Mouse (Mus musculus) brain, embryonic 18.5 days (tissue): ENCODE results near the gene Ddost.
"Not testable (repeated sequence)": the region's sequence is repeated elsewhere in the genome, so short reads cannot be mapped to it uniquely, and the experiment has no call there.

Experiments
- DNase-seq: peaks from one replicate; pipeline ENCODE4 v3.0.0-alpha.2; 2012; ENCODE audit warnings: low read depth, low spot score

Gene Ddost

DNA sequence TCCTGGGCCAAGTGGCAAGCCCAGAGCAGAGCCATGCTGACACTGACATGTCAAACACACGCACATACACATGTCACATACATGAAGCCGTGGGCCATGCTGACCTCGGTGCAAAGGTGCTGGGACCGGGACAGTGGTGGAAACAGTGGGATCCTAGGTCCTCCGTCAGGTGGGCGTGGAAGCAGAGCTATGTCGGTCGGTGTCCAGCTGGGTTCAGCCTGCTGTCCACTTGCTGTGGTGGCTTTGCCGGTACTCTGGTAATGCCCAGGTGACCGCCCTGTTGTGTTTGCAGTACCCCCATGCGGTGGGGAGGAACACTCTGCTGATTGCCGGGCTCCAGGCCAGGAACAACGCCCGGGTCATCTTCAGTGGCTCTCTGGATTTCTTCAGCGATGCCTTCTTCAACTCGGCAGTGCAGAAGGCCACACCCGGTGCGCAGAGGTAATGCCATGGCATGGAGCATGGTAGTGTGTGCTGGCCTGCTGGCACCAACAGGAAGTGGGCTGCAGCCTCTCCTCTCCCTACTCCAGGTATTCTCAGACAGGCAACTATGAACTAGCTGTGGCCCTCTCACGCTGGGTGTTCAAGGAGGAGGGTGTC is 5.9 kb downstream of the Ddost start:
- DNase-seq = no peak

DNA sequence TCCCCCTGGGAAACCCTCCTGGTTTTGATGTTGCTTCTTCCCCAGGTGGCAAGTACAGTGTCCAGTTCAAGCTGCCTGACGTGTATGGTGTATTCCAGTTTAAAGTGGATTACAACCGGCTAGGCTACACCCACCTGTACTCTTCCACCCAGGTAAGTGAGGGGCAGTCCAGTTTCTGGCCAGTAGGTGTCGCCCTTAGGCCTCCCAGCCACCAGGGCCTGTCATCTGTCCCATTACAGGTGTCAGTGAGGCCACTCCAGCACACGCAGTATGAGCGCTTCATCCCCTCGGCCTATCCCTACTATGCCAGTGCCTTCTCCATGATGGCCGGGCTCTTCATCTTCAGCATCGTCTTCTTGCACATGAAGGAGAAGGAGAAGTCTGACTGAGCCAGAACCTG is 7.1 kb downstream of the Ddost start:
- DNase-seq = no peak

DNA sequence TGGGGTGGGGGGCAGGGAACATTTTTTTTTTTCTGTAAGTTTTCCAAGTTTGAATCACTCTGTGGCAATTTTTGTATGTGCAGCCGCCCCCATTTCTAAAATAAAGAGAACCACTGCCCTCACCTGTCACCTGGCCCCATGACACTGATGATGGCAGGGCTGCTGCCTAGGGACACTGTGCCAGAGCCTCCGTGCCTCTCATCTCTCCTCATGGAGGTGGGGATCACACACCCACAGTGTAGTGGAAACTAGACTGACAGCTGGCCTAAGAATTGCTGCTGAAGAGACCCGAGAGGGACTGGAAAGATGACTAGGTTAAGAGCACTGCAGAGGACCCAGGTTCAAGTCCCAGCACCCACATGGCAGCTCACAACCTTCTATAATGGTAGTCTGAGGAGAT is 7.6 kb downstream of the Ddost start:
- no peak for DNase-seq

DNA sequence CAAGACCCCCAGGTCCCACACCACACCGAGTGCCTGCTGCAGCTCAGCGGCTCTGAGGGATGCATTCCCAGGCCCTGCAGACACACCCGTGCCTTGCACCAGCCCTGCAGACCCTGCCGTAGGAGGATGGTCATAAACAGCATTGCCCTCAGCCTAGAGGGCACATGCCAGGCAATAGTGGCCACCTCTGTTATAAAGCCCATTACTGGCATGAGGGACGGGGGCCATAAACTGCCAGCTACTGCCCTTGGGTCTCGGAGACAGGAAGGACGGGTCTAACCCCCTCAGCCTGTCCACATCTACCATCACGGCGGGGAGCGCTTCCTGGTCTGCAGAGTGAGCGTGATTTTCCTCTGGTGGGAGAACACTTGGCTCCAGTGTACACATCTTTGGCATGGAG is 8.5 kb downstream of the Ddost start:
- DNase-seq = no peak

DNA sequence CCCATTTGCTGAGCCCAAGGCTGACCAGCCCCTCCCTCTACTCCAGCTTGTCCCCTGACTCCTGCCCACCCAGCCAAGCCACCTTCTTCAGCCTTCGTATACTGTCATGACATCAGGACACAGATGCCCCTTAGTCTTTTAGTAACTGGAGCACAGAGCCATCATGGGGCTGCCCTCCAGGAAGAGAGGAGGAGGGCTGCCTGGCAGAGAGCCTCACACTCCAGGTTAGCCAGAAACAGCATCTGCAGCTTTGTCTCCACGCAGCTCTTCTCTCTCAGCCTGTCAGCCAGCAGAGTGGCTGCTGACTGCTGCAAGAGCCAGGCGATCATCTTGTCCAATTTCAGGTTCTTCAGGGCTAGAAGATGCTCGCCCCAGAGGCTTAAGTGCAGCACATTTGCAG is 9.3 kb downstream of the Ddost start:
- no peak for DNase-seq

DNA sequence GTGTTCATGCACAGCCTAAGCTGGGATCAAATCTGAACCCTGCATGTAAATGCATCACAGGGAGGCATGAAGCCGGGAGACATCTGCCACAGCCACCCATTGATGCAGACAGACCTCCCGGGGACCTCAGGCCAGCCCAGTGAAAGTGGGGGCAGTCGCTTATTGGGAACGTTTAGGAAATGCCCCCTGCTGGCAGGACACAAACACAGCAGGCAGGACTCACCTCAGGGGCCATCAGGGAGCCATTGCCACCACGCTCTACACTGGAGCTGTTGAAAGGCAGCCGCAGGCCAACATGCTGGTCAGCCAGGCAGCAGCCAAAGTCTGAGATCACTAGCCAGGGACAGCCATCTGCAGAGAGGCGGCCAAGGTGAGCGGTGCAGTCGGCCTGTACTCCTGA is 11.3 kb downstream of the Ddost start:
- DNase-seq = no peak

DNA sequence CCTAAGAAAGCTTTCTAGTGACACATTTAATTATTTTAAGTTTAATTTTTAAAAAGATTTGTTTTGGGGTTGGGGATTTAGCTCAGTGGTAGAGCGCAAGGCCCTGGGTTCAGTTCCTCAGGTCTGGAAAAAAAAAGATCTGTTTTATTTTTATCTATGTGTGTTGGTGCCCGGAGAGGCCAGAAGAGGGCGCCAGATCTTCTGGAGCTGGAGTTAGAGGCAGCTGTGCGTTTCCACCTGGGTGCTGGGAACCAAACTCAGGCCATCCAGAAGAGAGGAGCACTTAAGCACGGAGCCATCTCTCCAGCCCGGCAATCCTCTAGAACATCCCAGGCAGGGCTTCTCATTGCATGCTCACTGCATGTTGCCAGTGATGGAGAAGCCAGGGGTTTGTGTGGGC is 11.8 kb downstream of the Ddost start:
- no peak for DNase-seq

DNA sequence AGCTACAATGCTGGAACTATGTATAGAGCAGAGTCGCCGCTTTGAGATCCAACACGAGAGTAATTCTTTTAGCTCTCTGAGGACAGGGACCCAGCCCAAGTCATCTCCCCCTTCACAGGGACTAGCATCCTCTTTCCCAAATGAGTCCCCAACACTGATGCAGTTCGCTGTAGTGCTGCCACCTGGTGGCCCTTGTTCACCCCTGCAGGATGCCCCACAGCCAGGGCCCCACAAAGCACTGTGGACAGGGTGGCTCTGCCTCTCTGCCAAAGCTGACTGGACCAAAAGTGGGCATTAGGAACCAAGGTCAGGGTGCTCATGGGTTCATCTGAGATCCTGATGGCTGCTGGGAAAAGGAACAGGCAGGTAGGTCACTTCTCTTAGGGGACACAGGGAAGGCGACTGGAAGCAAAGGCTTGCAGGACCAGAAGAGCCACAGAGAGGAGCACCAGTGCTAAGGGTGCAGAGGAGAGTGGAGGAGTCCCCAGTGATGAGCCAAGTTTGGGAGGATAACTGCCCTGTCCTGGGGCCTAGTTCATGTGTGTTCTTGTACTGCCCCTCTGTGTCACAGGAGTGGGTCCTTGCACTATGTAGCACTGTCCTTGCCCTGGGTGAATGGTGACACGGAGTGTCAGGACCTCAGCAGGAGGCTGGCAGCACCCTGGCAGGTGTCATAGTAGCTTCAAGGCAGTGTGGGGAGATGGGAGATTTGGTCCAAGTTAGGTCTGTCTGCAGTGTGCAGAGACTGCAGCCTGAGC is 14.2 kb downstream of the Ddost start:
- DNase-seq = no peak

DNA sequence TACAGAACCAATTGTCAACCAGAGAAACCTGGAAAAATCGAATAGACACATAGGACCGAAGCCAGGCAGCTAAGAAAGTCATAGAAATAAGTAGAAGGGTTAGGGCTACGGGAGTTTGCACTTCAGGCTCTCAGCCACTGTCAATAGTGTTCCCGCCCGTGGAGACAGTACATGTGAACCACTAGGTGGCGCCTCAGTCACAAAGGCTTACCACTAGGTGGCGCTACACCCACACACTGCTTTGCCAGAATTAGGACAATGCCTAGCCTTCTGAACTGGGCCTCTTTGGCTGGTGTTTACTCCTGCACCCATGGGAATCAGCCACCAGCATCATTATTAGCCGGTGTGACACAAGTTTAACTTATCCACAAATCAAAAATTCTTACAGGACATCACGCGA is 15.0 kb downstream of the Ddost start:
- peak; percentile 22 for DNase-seq

DNA sequence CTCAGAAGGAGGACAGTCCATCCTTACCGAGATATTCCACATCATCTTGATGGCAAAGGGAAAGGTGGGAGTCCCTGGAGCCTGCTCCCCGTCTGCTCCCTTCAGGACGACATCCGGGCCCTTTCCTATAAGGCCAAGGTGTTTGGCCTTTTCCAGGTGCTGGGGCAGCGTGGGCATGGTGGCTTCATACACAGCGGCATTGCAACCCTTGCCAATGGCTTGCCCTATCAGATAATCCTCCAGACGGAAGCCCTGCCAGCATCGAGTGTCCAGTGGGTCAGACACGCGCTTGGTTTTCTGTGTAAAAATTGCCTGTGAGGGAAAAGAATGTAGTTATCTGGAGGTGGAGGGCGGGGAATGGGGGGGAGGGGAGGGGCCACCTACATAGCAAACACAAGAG is 16.2 kb downstream of the Ddost start:
- no peak for DNase-seq

DNA sequence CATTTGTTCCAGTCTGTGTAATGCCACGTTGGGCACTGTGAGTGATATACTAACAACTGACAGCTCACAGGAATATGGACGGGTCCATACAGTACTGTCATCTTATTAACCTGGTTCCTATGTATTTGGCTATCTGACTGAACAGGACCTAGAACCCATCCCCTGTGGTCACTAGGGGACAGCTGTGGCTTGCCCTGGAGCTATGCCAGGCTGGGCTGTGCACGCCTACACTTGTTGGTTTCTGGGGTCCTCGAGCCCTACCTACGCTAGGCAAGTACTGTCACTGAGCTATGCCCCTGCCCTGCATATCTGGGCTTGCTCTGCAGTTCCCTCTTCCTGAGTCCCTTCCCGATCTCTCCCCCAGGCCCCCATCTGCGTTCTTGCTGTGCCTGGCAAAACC is 17.0 kb downstream of the Ddost start:
- no peak for DNase-seq

DNA sequence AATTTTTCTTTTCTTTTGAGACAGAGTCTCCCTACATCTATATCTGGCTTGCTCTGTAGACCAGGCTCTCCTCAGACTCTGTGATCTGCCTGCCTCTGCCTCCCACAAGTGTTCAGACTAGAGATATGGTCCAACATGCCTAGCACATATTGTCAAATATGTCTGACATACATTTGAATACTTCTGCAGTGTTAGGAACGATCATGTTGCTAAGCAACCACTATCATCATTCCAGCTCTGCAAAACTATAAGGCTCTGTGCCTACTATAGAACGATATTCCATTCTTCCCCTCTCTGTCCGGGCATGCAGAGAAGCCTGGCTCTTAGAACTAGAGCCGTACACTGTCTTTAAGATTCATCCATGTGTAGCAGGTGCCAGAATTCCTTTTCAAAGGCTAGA is 18.2 kb downstream of the Ddost start:
- peak; percentile 26 for DNase-seq

DNA sequence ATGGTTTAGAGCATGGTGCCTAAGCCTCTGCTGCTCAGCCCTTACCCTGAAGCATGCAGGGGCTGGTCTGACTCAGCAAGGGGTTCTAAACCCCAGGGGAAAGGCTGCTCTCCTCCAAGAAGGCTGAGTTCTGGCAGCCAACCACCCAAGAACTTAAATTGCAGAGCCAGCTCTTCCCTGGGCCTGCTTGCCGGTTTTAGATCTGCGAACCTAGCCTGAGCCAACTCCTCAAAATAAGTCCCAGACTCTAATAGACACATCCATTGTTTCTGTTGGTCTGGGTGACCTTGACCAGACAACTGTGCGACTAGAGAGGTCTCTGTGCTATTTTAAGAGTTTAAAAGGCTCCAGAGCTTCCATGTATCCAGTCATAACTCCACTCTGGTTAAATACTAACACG is 19.2 kb downstream of the Ddost start:
- no peak for DNase-seq

DNA sequence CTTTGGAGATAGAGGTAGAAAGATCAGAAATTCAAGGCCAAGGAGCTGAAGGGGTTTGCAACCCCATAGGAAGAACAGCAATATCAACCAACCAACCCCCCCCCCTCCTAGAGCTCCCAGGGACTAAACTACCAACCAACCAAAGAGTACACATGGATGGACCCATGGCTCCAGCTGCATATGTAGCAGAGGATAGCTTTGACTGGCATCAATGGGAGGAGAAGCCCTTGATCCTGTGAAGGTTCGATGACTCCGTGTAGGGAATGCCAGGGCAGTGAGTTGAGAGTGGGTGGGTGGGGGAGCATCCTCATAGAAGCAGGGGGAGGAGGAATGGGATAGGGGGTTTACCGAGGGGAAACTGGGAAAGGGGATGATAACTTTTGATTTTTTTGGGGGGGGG is 19.9 kb downstream of the Ddost start:
- no peak for DNase-seq

DNA sequence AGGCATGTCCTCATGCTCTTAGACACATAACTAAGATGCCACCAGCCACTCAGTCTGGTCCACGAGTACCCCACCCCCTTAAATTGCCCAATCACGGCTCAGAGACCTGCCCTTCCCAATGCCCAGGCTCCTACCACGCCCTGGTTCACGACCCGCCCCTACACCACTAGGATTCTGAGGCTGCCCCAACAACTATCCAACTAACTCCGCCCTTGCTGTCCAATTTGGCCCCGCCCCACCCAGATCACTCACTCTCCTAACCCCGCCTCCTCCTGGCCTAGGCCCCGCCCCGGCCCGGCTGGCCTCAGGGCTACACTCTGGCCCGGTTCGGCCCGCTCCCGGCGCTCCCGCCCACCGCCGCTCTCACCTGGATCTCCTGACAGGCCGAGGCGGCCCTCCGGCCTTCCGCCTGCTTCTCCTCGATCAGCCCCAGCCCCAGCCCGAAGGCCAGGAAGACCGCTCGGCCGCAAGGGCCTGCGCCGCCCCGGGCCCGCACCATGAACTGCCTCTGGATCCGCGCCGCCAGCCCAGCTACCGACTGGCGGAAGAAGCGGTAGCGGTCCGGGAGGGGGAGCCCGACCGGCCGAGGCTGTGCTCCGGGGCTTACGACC is 21.0 kb downstream of the Ddost start:
- peak; percentile 45 for DNase-seq

DNA sequence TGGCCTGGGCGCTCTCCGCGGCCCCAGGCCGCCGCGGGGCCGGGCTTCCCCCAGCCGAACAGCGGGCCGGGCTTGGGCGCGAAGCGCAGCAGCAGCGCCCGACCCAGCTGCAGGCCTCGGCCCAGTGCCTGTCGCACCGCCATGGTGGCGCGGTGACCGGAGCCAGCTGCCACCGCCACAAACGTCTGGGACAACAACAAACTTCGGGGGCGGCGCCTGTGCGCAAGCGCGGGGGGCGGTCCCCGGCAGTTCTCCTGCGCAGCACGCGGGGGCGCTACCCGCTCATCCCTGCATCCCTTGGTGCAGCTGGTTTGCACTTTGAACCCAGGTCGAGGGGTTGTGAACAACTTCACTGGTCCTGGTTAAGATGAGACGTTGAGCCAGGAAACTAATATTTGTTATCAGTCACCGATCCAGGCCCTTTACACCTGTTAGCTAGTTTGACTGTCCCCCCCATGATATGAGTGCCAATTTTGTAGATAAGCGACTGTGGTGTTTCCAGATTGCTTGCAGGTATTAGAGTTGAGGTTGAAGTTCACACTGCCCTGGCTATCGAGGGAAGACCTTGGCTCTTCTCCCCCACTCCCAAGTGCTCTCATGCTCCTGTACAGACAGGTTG is 21.7 kb downstream of the Ddost start, which contains the start of gene Pink1:
Gene Pink1, minus strand, starts transcription at position 231 of the 619 bp plus-strand sequence.
- DNase-seq = peak; percentile 18

DNA sequence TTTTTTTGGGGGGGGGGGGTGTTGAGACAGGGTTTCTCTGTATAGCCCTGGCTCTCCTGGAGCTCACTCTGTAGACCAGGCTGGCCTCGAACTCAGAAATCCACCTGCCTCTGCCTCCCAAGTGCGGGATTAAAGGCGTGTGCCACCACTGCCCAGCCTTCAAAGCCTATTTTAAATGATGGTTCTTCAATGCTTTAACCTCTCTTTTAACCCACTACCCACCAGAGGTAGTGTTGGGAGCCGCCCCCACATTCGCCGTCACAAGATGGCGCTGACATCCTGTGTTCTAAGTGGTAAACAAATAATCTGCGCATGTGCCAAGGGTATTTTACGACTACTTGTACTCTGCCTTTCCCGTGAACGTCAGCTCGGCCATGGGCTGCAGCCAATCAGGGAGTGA is 22.6 kb downstream of the Ddost start:
- DNase-seq = not testable (repeated sequence)

DNA sequence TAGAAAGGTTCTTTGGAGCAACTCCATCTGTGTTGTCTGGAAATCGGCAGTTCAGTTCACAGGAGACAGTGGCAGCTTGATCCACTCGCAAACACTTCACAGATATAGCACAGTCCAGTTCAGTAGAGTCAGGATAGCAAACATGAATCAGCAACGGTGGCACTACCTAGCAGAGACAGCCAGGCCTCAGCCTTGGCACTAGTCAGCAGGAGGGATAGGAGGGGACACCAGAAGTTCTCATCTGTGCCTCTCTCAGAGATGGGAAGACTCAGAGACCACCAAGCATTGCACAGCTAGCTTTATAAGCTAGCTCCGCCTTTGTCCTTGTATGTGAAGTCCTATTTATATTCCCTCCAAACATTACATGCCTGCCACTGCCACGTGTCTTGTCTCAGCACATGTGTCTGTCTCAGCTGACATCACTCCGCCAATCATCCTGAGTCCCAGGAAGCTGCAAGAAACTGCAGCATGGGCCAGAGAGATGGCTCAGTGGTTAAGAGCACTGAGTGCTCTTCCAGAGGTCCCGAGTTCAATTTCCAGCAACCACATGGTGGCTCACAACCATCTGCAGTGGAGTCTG is 23.5 kb downstream of the Ddost start:
- no peak for DNase-seq

DNA sequence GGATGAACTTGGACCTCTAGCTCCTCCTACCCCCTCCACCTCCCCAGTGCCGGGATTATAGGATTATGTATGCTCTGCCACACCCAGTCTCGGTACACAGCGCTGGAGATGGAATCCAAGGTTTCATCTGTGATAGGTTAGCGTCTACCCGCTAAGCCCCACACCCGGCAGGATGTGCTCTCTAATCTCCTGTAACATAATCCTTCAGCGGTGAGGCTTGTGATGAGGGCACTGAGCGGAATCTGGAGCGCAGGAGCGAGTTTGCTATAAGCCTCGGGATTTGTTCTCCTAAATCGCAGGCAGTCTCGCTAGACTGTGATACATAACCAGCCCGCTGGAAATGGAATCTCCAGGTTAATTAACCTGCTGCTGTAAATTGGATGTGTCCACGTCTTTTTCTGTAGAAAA is 25.7 kb downstream of the Ddost start:
- no peak for DNase-seq

DNA sequence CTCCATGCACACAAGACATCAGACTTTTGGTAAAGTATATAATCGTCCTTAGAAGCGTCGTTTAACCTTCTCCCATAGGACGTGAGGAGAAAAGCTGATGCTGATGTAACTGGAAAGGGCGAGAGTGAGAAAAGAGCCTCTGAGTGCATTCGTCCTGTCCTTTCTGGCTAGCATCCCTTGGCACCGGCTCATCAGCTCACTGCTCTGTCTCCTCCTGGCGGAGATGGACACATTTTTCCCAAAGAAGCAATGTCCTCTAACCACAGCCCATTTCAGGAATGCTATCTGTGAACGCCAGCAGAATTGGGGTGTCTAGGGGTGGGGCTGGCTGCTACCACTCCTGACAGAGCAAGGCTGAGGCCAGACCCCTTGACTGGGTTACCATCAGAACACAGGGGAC is 27.1 kb downstream of the Ddost start:
- no peak for DNase-seq

DNA sequence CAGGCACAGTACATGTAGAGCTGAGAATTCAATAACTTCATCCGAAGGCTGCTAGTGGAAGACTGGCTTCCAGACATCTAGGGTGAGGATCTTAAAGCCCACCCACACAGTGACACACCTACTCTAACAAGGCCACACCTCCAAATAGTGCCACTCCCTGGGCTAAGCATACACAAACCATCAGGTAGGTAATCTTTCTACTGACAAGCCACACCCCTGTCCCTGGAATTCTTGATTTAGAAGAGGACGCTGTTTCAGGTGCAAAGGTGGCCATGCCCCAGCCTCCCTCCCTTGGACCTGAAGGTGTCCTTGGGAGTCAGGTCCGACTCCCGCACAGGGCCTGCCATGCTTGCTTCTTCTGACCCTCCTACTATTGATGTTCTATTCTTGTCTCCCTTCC is 28.6 kb downstream of the Ddost start:
- DNase-seq = no peak

DNA sequence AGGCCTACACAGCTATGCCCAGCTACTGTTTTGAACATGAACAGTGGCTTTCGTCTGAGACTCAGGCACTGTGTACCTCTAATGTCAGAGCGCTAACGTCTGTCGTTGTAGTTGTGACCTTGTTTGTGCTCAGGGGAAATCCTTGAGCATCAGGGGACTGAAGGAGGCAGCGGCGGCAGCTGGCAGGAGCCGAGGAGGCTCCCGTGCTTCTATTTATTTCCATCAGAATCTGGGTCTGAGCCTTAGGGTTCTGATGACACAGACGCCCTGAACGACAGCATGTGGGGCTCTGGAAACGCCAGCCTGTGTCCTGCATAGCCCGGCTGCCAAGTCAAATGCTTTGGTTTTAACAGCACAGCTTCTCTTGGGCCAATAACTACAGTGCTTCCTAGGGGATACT is 30.5 kb downstream of the Ddost start:
- DNase-seq = no peak
